Mouse (Mus musculus) liver, embryonic 15.5 days (tissue): ENCODE data around the gene Hivep3. TPM values are rescaled to one million over a fixed set of nuclear protein-coding genes. Genes with fewer than 3 reads are reported as not detected.

Experiments used
- ATAC-seq: fragments of 200-750 bp; cut with Nextera tagmentation; 2 replicates; pipeline ENCODE4 v1.8.0; 2017; ENCODE audit warnings: moderate number of reproducible peaks, mild to moderate bottlenecking, moderate library complexity; ENCODE audit not compliant: insufficient read depth
- H3K27ac ChIP-seq: fragments of 300-500 bp; sonication (generic); replicated peaks from 2 replicates; pipeline ENCODE4 v1.5.1; 2015; ENCODE audit warnings: mild to moderate bottlenecking, inconsistent platforms
- H3K27me3 ChIP-seq: fragments of 300-500 bp; sonication (generic); 2 replicates; pipeline ENCODE4 v1.6.1; 2015; ENCODE audit warnings: mild to moderate bottlenecking, inconsistent platforms
- H3K36me3 ChIP-seq: fragments of 300-500 bp; sonication (generic); replicated peaks from 2 replicates; pipeline ENCODE4 v1.6.1; 2015; ENCODE audit warnings: moderate library complexity, mild to moderate bottlenecking, inconsistent platforms
- H3K4me1 ChIP-seq: fragments of 300-500 bp; sonication (generic); replicated peaks from 2 replicates; pipeline ENCODE4 v1.6.1; 2015; ENCODE audit warnings: inconsistent platforms
- H3K4me2 ChIP-seq: fragments of 300-500 bp; sonication (generic); 2 replicates; pipeline ENCODE4 v1.6.1; 2015; ENCODE audit warnings: moderate library complexity, mild to moderate bottlenecking, inconsistent platforms
- H3K4me3 ChIP-seq: fragments of 300-500 bp; sonication (generic); replicated peaks from 2 replicates; pipeline ENCODE4 v1.5.1; 2015; ENCODE audit warnings: mild to moderate bottlenecking, inconsistent platforms
- H3K9ac ChIP-seq: fragments of 300-500 bp; sonication (generic); 2 replicates; pipeline ENCODE4 v1.6.1; 2015; ENCODE audit warnings: moderate library complexity, mild to moderate bottlenecking, inconsistent platforms
- H3K9me3 ChIP-seq: fragments of 300-500 bp; sonication (generic); replicated peaks from 2 replicates; pipeline ENCODE4 v1.6.1; 2016; ENCODE audit warnings: inconsistent platforms
- WGBS: fragments of 180-500 bp; shearing (Covaris S2); methylation state at CpG from one replicate; pipeline ENCODE4 v1.1.7; 2015; ENCODE audit warnings: mixed read lengths; ENCODE audit not compliant: insufficient replicate concordance; 5-methylcytosine and 5-hydroxymethylcytosine counted together
- polyA plus RNA-seq: library from polyadenylated mRNA; unstranded; fragments of >200 nt; fragmentation: Nextera tagmentation; extraction: Ambion mirVana; gene quantifications from 2 replicates; pipeline ENCODE4 v1.2.1, GENCODE M21; 2015

Gene Hivep3
- polyA plus RNA-seq, 1 experiment from 2014 or later: 1.9 TPM

- Histone ChIP-seq H3K27me3 (no peaks in the 10 kb centered on the region), H3K4me2 (no peak overlapping the region), H3K36me3 (no peaks in the 10 kb centered on the region), H3K9ac (no peak overlapping the region), H3K4me1 (no peaks in the 10 kb centered on the region), H3K4me3 (no peak overlapping the region), H3K9me3 (no peaks in the 10 kb centered on the region), H3K27ac (no peak overlapping the region)
- WGBS: 43% methylated on average over 3 of the region's 3 CpGs
- ATAC-seq: no peak
These were observed 112.1 kb downstream of the Hivep3 start for GRCm38 (mm10) chr4:119845596-119846161.

GRCm38 (mm10) chr4:119852483-119852882 is 118.9 kb downstream of the Hivep3 start:
- WGBS: 68% methylated on average over 8 of the region's 8 CpGs

GRCm38 (mm10) chr4:119854307-119855144 is 120.9 kb downstream of the Hivep3 start:
- WGBS: 69% methylated on average over 9 of the region's 9 CpGs
- Histone ChIP-seq H3K9ac (no peak overlapping the region), H3K9me3 (no peaks in the 10 kb centered on the region), H3K27me3 (no peaks in the 10 kb centered on the region), H3K4me3 (no peak overlapping the region), H3K27ac (no peak overlapping the region), H3K4me1 (no peaks in the 10 kb centered on the region), H3K36me3 (no peaks in the 10 kb centered on the region), H3K4me2 (no peak overlapping the region)
- ATAC-seq: no peak

More at GRCm38 (mm10) chr4:119852483-119852882, 118.9 kb downstream of the Hivep3 start:
- Histone ChIP-seq H3K36me3 (no peaks in the 10 kb centered on the region), H3K27me3 (no peaks in the 10 kb centered on the region), H3K9ac (no peak overlapping the region), H3K27ac (no peak overlapping the region), H3K4me3 (no peak overlapping the region), H3K4me2 (no peak overlapping the region), H3K9me3 (no peaks in the 10 kb centered on the region), H3K4me1 (no peaks in the 10 kb centered on the region)
- ATAC-seq: no peak

GRCm38 (mm10) chr4:119859454-119859853 is 125.9 kb downstream of the Hivep3 start:
- no peak overlapping the region for H3K4me3 ChIP-seq
- H3K27ac ChIP-seq: no peak overlapping the region
- no peaks in the 10 kb centered on the region for H3K36me3 ChIP-seq
- H3K9ac ChIP-seq: no peak overlapping the region
- no peaks in the 10 kb centered on the region for H3K4me1 ChIP-seq
- 35% methylated on average over 4 of the region's 4 CpGs for WGBS
- H3K4me2 ChIP-seq: no peak overlapping the region
- no peaks in the 10 kb centered on the region for H3K27me3 ChIP-seq
- H3K9me3 ChIP-seq: no peaks in the 10 kb centered on the region
- no peak for ATAC-seq

- Histone ChIP-seq H3K27me3 (no peaks in the 10 kb centered on the region), H3K9me3 (no peaks in the 10 kb centered on the region), H3K36me3 (no peaks in the 10 kb centered on the region), H3K4me2 (no peak overlapping the region), H3K4me1 (no peaks in the 10 kb centered on the region), H3K27ac (no peak overlapping the region), H3K9ac (no peak overlapping the region), H3K4me3 (no peak overlapping the region)
- no peak for ATAC-seq
- WGBS: 61% methylated on average over 4 of the region's 4 CpGs
These were observed 127.4 kb downstream of the Hivep3 start for GRCm38 (mm10) chr4:119861001-119861400.

GRCm38 (mm10) chr4:119865827-119866455 is 132.4 kb downstream of the Hivep3 start:
- WGBS: 47% methylated on average over 3 of the region's 3 CpGs
- no peaks in the 10 kb centered on the region for H3K4me1 ChIP-seq

GRCm38 (mm10) chr4:119867132-119867531 is 133.5 kb downstream of the Hivep3 start:
- no peaks in the 10 kb centered on the region for H3K9me3 ChIP-seq
- no peaks in the 10 kb centered on the region for H3K36me3 ChIP-seq
- no peaks in the 10 kb centered on the region for H3K27me3 ChIP-seq
- no peak overlapping the region for H3K4me3 ChIP-seq
- no peaks in the 10 kb centered on the region for H3K4me1 ChIP-seq
- no peak for ATAC-seq
- 70% methylated on average over 3 of the region's 3 CpGs for WGBS
- H3K4me2 ChIP-seq: no peak overlapping the region
- H3K9ac ChIP-seq: no peak overlapping the region
- no peak overlapping the region for H3K27ac ChIP-seq

More at GRCm38 (mm10) chr4:119865827-119866455, 132.4 kb downstream of the Hivep3 start:
- Histone ChIP-seq H3K36me3 (no peaks in the 10 kb centered on the region), H3K9me3 (no peaks in the 10 kb centered on the region), H3K27me3 (no peaks in the 10 kb centered on the region), H3K9ac (no peak overlapping the region), H3K27ac (no peak overlapping the region), H3K4me2 (no peak overlapping the region), H3K4me3 (no peak overlapping the region)
- ATAC-seq: no peak

- ATAC-seq: no peak
- Histone ChIP-seq H3K4me2 (no peak overlapping the region), H3K27ac (no peak overlapping the region), H3K9ac (no peak overlapping the region), H3K4me1 (no peaks in the 10 kb centered on the region), H3K27me3 (no peaks in the 10 kb centered on the region), H3K4me3 (no peak overlapping the region), H3K9me3 (no peaks in the 10 kb centered on the region), H3K36me3 (no peaks in the 10 kb centered on the region)
- WGBS: 49% methylated on average over 6 of the region's 6 CpGs
These were observed 136.8 kb downstream of the Hivep3 start for GRCm38 (mm10) chr4:119870411-119870810.

GRCm38 (mm10) chr4:119871441-119871840 is 137.9 kb downstream of the Hivep3 start:
- Histone ChIP-seq H3K4me1 (no peaks in the 10 kb centered on the region), H3K4me3 (no peak overlapping the region), H3K4me2 (no peak overlapping the region), H3K36me3 (no peaks in the 10 kb centered on the region), H3K27ac (no peak overlapping the region), H3K27me3 (no peaks in the 10 kb centered on the region), H3K9ac (no peak overlapping the region), H3K9me3 (no peaks in the 10 kb centered on the region)
- WGBS: 70% methylated on average over 2 of the region's 2 CpGs
- ATAC-seq: no peak

GRCm38 (mm10) chr4:119871861-119872582 is 138.4 kb downstream of the Hivep3 start:
- H3K9ac ChIP-seq: no peak overlapping the region
- no peak for ATAC-seq
- H3K36me3 ChIP-seq: no peaks in the 10 kb centered on the region
- H3K27ac ChIP-seq: no peak overlapping the region
- no peak overlapping the region for H3K4me3 ChIP-seq
- no peaks in the 10 kb centered on the region for H3K27me3 ChIP-seq
- no peaks in the 10 kb centered on the region for H3K4me1 ChIP-seq
- 67% methylated on average over 10 of the region's 10 CpGs for WGBS
- no peak overlapping the region for H3K4me2 ChIP-seq
- no peaks in the 10 kb centered on the region for H3K9me3 ChIP-seq

GRCm38 (mm10) chr4:119873935-119874334 is 140.4 kb downstream of the Hivep3 start:
- Histone ChIP-seq H3K4me1 (no peaks in the 10 kb centered on the region), H3K27ac (no peak overlapping the region), H3K9ac (no peak overlapping the region), H3K4me2 (no peak overlapping the region), H3K4me3 (no peak overlapping the region), H3K9me3 (no peaks in the 10 kb centered on the region), H3K36me3 (no peaks in the 10 kb centered on the region), H3K27me3 (no peaks in the 10 kb centered on the region)
- 53% methylated on average over 6 of the region's 6 CpGs for WGBS
- ATAC-seq: no peak
